Mouse (Mus musculus): ENCODE data around the gene Elf2. TPM values are rescaled to one million over a fixed set of nuclear protein-coding genes. Genes with fewer than 3 reads are reported as not detected.
"Not testable (repeated sequence)": the region's sequence is repeated elsewhere in the genome, so short reads cannot be mapped to it uniquely, and the experiment has no call there.

Gene Elf2
- polyA plus RNA-seq, 1 experiment: 39.1 TPM

GRCm38 (mm10) chr3:51322326-51322725 is 18.1 kb downstream of the Elf2 start:
- no peaks in the 10 kb centered on the region for H3K4me1 ChIP-seq (ENCODE audit: control insufficient read depth, insufficient read depth, low read length)
- no peaks in the 10 kb centered on the region for H3K27me3 ChIP-seq (ENCODE audit: control insufficient read depth, insufficient read depth, low read length)
- H3K27ac ChIP-seq (ENCODE audit: insufficient read depth, low read length): no peak overlapping the region
- 89% methylated on average over 7 of the region's 7 CpGs for WGBS
- no peak for DNase-seq
- no peak overlapping the region for H3K4me3 ChIP-seq (replicated peaks; ENCODE audit: insufficient read depth, low read depth, low read length)
- TF ChIP-seq POLR2A (IDR thresholded peaks at IDR 0.05; ENCODE audit: borderline replicate concordance, insufficient read depth, low read length) (no peak), CTCF (IDR thresholded peaks at IDR 0.05; ENCODE audit: borderline replicate concordance, insufficient read depth, low read depth, low read length) (no peak)

GRCm38 (mm10) chr3:51321141-51321540 is 19.3 kb downstream of the Elf2 start:
- Histone ChIP-seq H3K4me1 (ENCODE audit: control insufficient read depth, insufficient read depth, low read length) (no peaks in the 10 kb centered on the region), H3K27me3 (ENCODE audit: control insufficient read depth, insufficient read depth, low read length) (no peaks in the 10 kb centered on the region), H3K4me3 (replicated peaks; ENCODE audit: insufficient read depth, low read depth, low read length) (no peak overlapping the region), H3K27ac (ENCODE audit: insufficient read depth, low read length) (no peak overlapping the region)
- WGBS: 90% methylated on average over 5 of the region's 5 CpGs
- DNase-seq: no peak
- TF ChIP-seq CTCF (IDR thresholded peaks at IDR 0.05; ENCODE audit: borderline replicate concordance, insufficient read depth, low read depth, low read length) (no peak), POLR2A (IDR thresholded peaks at IDR 0.05; ENCODE audit: borderline replicate concordance, insufficient read depth, low read length) (no peak)

GRCm38 (mm10) chr3:51318053-51318452 is 22.4 kb downstream of the Elf2 start:
- H3K27ac ChIP-seq (ENCODE audit: insufficient read depth, low read length); H3K27me3 ChIP-seq (ENCODE audit: control insufficient read depth, insufficient read depth, low read length); DNase-seq; H3K4me3 ChIP-seq (replicated peaks; ENCODE audit: insufficient read depth, low read depth, low read length); H3K4me1 ChIP-seq (ENCODE audit: control insufficient read depth, insufficient read depth, low read length): not testable (repeated sequence)
- WGBS: 91% methylated on average over 3 of the region's 3 CpGs

- Histone ChIP-seq H3K4me1 (ENCODE audit: control insufficient read depth, insufficient read depth, low read length) (no peaks in the 10 kb centered on the region), H3K27ac (ENCODE audit: insufficient read depth, low read length) (no peak overlapping the region), H3K27me3 (ENCODE audit: control insufficient read depth, insufficient read depth, low read length) (no peaks in the 10 kb centered on the region), H3K4me3 (replicated peaks; ENCODE audit: insufficient read depth, low read depth, low read length) (no peak overlapping the region)
- TF ChIP-seq POLR2A (IDR thresholded peaks at IDR 0.05; ENCODE audit: borderline replicate concordance, insufficient read depth, low read length) (no peak), CTCF (IDR thresholded peaks at IDR 0.05; ENCODE audit: borderline replicate concordance, insufficient read depth, low read depth, low read length) (no peak)
- no peak for DNase-seq
- 89% methylated on average over 10 of the region's 10 CpGs for WGBS
Measured at GRCm38 (mm10) chr3:51316876-51317275, 23.6 kb downstream of the Elf2 start.

GRCm38 (mm10) chr3:51311638-51312037 is 28.8 kb downstream of the Elf2 start:
- H3K4me3 ChIP-seq (replicated peaks; ENCODE audit: insufficient read depth, low read depth, low read length): no peak overlapping the region
- TF ChIP-seq POLR2A (IDR thresholded peaks at IDR 0.05; ENCODE audit: borderline replicate concordance, insufficient read depth, low read length): no peak
- no peak for TF ChIP-seq CTCF (IDR thresholded peaks at IDR 0.05; ENCODE audit: borderline replicate concordance, insufficient read depth, low read depth, low read length)
- no peak overlapping the region for H3K27ac ChIP-seq (ENCODE audit: insufficient read depth, low read length)
- DNase-seq: no peak
- WGBS: 74% methylated on average over 9 of the region's 9 CpGs
- no peaks in the 10 kb centered on the region for H3K27me3 ChIP-seq (ENCODE audit: control insufficient read depth, insufficient read depth, low read length)
- no peaks in the 10 kb centered on the region for H3K4me1 ChIP-seq (ENCODE audit: control insufficient read depth, insufficient read depth, low read length)

GRCm38 (mm10) chr3:51310098-51310497 is 30.4 kb downstream of the Elf2 start:
- no peak overlapping the region for H3K27ac ChIP-seq (ENCODE audit: insufficient read depth, low read length)
- H3K4me3 ChIP-seq (replicated peaks; ENCODE audit: insufficient read depth, low read depth, low read length): no peak overlapping the region
- TF ChIP-seq POLR2A (IDR thresholded peaks at IDR 0.05; ENCODE audit: borderline replicate concordance, insufficient read depth, low read length) (no peak), CTCF (IDR thresholded peaks at IDR 0.05; ENCODE audit: borderline replicate concordance, insufficient read depth, low read depth, low read length) (no peak)
- 5% methylated on average over 7 of the region's 7 CpGs for WGBS
- DNase-seq: peak in 1 of 2 experiments; percentile 24
- no peaks in the 10 kb centered on the region for H3K27me3 ChIP-seq (ENCODE audit: control insufficient read depth, insufficient read depth, low read length)
- H3K4me1 ChIP-seq (ENCODE audit: control insufficient read depth, insufficient read depth, low read length): no peaks in the 10 kb centered on the region

GRCm38 (mm10) chr3:51306621-51307020 is 33.8 kb downstream of the Elf2 start:
- 87% methylated on average over 2 of the region's 2 CpGs for WGBS
- no peaks in the 10 kb centered on the region for H3K27me3 ChIP-seq (ENCODE audit: control insufficient read depth, insufficient read depth, low read length)
- H3K4me1 ChIP-seq (ENCODE audit: control insufficient read depth, insufficient read depth, low read length): no peaks in the 10 kb centered on the region
- H3K4me3 ChIP-seq (replicated peaks; ENCODE audit: insufficient read depth, low read depth, low read length): no peak overlapping the region
- DNase-seq: no peak
- TF ChIP-seq POLR2A (IDR thresholded peaks at IDR 0.05; ENCODE audit: borderline replicate concordance, insufficient read depth, low read length): no peak
- TF ChIP-seq CTCF (IDR thresholded peaks at IDR 0.05; ENCODE audit: borderline replicate concordance, insufficient read depth, low read depth, low read length): no peak
- no peak overlapping the region for H3K27ac ChIP-seq (ENCODE audit: insufficient read depth, low read length)

GRCm38 (mm10) chr3:51305961-51306360 is 34.5 kb downstream of the Elf2 start:
- H3K27ac ChIP-seq (ENCODE audit: insufficient read depth, low read length): no peak overlapping the region
- H3K4me1 ChIP-seq (ENCODE audit: control insufficient read depth, insufficient read depth, low read length): no peaks in the 10 kb centered on the region
- no peaks in the 10 kb centered on the region for H3K27me3 ChIP-seq (ENCODE audit: control insufficient read depth, insufficient read depth, low read length)
- DNase-seq: no peak
- no peak for TF ChIP-seq CTCF (IDR thresholded peaks at IDR 0.05; ENCODE audit: borderline replicate concordance, insufficient read depth, low read depth, low read length)
- no peak for TF ChIP-seq POLR2A (IDR thresholded peaks at IDR 0.05; ENCODE audit: borderline replicate concordance, insufficient read depth, low read length)
- 86% methylated on average over 8 of the region's 8 CpGs for WGBS
- H3K4me3 ChIP-seq (replicated peaks; ENCODE audit: insufficient read depth, low read depth, low read length): no peak overlapping the region
